Mouse (Mus musculus): ENCODE data around the gene Capn8. TPM values are rescaled to one million over a fixed set of nuclear protein-coding genes. Genes with fewer than 3 reads are reported as not detected.

The Capn8 gene
- polyA plus RNA-seq, 1 experiment from 2014 or later: 1.1 TPM

DNA sequence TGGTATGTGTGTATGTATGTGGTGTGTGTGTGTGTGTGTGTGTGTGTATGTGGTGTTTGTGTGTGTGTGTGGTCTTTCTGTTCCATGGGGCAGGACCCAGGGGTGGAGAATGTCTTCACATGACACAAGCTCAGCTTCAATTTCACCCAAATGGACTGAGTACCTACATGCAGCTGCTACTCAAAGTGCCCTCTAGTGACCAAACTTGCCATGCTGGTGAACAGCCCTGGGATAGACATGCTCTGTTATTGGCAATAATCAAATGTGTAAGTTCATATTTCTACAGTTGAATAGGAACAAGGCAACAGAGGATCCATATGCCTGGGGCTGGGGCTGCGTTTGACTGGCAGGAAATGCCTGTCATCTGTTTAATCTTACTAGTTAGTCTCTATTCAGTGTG, 50.7 kb downstream of the Capn8 start:
- Histone ChIP-seq H3K27me3 (ENCODE audit: control insufficient read depth, insufficient read depth, low read length) (no peaks in the 10 kb centered on the region), H3K27ac (ENCODE audit: low read length) (no peak overlapping the region), H3K9ac (replicated peaks; ENCODE audit: low read depth, low read length) (no peak overlapping the region), H3K4me2 (replicated peaks; ENCODE audit: low read depth, low read length) (no peak overlapping the region), H3K36me3 (ENCODE audit: control insufficient read depth, insufficient read depth, low read length) (no peaks in the 10 kb centered on the region), H3K4me1 (ENCODE audit: control insufficient read depth, insufficient read depth, low read length) (no peaks in the 10 kb centered on the region), H3K9me3 (ENCODE audit: control insufficient read depth, low read depth, low read length) (no peaks in the 10 kb centered on the region; the same call in 1 of the 2 replicates), H3K4me3 (ENCODE audit: low read depth, low read length) (no peak overlapping the region)
- no peak for ATAC-seq (ENCODE audit: insufficient number of reproducible peaks, insufficient read depth, low FRiP score, low read depth)
- WGBS: 68% methylated on average over 1 of the region's 1 CpGs

DNA sequence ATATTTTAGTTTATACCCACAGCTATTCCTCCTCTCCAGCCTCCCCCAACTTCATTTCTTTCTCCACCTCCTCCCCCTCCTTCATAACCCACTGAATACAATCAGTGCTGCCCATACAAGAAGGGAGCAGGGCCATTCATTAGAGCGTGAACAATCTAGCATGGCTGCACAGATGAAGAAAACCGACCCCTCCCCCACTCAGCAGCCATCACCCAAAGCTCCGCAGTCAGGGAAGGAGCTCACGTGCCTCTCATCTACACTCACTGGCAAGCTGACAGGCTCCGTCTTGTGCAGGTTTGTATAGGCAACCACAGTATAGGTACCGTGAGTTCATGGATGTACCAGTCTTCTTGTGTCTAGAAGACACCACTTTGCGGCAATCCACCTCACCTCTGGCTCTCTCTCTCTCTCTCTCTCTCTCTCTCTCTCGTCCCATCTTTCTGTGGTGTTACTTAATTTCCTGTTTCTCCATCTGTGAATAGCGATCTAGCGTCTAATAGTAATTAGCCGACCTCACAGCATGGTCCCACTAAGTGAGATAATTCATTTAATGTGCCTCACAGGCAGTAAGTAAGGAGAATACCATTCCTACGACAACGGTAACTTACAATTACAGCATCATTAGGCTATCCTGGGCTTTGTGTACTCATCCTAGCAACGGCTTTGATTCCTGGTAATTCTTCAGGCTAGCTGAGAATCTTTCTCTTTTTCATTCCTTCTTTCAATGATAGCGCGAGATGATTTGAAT, 53.6 kb downstream of the Capn8 start:
- no peak overlapping the region for H3K4me2 ChIP-seq (replicated peaks; ENCODE audit: low read depth, low read length)
- WGBS: 84% methylated on average over 16 of the region's 16 CpGs
- no peaks in the 10 kb centered on the region for H3K4me1 ChIP-seq (ENCODE audit: control insufficient read depth, insufficient read depth, low read length)
- no peak for ATAC-seq (ENCODE audit: insufficient number of reproducible peaks, insufficient read depth, low FRiP score, low read depth)
- H3K27me3 ChIP-seq (ENCODE audit: control insufficient read depth, insufficient read depth, low read length): no peaks in the 10 kb centered on the region
- H3K9me3 ChIP-seq (ENCODE audit: control insufficient read depth, low read depth, low read length): no peaks in the 10 kb centered on the region; the same call in 1 of the 2 replicates
- H3K36me3 ChIP-seq (ENCODE audit: control insufficient read depth, insufficient read depth, low read length): no peaks in the 10 kb centered on the region
- H3K9ac ChIP-seq (replicated peaks; ENCODE audit: low read depth, low read length): no peak overlapping the region
- no peak overlapping the region for H3K27ac ChIP-seq (ENCODE audit: low read length)
- H3K4me3 ChIP-seq (ENCODE audit: low read depth, low read length): no peak overlapping the region

DNA sequence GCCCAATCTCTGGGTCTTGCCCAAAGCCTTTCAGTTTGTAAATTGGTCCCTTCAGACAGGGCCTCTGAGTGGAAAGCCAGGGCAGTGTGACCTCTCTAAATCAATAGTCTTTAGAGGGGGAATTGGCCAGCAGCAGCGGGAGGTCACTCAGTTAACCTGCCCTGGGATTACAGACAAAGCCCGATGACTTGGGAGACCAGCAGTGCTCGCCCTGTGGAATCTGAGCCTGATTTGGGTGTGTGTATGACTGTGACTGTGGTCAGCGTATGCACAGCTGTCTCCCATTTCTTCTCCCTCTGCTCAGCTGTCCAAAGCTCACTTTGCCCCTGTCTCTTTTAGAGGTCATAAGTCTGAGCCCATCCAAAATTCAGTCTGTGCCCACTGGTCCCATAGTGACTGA, 55.7 kb downstream of the Capn8 start:
- ATAC-seq (ENCODE audit: insufficient number of reproducible peaks, insufficient read depth, low FRiP score, low read depth): no peak
- no peak overlapping the region for H3K4me3 ChIP-seq (ENCODE audit: low read depth, low read length)
- no peaks in the 10 kb centered on the region; the same call in 1 of the 2 replicates for H3K9me3 ChIP-seq (ENCODE audit: control insufficient read depth, low read depth, low read length)
- no peak overlapping the region for H3K4me2 ChIP-seq (replicated peaks; ENCODE audit: low read depth, low read length)
- no peaks in the 10 kb centered on the region for H3K36me3 ChIP-seq (ENCODE audit: control insufficient read depth, insufficient read depth, low read length)
- no peaks in the 10 kb centered on the region for H3K27me3 ChIP-seq (ENCODE audit: control insufficient read depth, insufficient read depth, low read length)
- no peaks in the 10 kb centered on the region for H3K4me1 ChIP-seq (ENCODE audit: control insufficient read depth, insufficient read depth, low read length)
- H3K27ac ChIP-seq (ENCODE audit: low read length): no peak overlapping the region
- WGBS: 43% methylated on average over 4 of the region's 4 CpGs
- H3K9ac ChIP-seq (replicated peaks; ENCODE audit: low read depth, low read length): no peak overlapping the region

DNA sequence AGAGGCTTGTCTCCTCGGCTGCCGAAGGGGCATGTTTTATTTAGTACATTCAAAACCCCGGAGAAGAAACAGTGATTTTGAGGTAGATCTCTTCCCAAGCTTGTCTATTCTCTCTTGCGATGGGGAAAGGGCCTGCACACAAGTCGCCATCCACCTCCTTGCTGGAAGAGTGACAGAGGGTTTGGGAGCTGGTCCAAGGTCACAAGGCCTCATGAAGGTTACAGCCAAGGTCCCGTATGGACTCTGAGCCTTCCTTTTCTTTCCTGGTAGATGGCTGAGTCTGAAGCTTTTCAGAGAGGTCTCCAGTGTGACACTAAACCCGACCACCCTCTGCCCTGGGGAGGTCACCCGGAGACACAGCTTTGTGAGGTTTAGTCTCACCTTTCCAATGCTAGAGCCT, 56.4 kb downstream of the Capn8 start:
- H3K27me3 ChIP-seq (ENCODE audit: control insufficient read depth, insufficient read depth, low read length): no peaks in the 10 kb centered on the region
- H3K27ac ChIP-seq (ENCODE audit: low read length): no peak overlapping the region
- H3K4me1 ChIP-seq (ENCODE audit: control insufficient read depth, insufficient read depth, low read length): no peaks in the 10 kb centered on the region
- no peaks in the 10 kb centered on the region; the same call in 1 of the 2 replicates for H3K9me3 ChIP-seq (ENCODE audit: control insufficient read depth, low read depth, low read length)
- H3K4me2 ChIP-seq (replicated peaks; ENCODE audit: low read depth, low read length): no peak overlapping the region
- no peak for ATAC-seq (ENCODE audit: insufficient number of reproducible peaks, insufficient read depth, low FRiP score, low read depth)
- H3K9ac ChIP-seq (replicated peaks; ENCODE audit: low read depth, low read length): no peak overlapping the region
- WGBS: 85% methylated on average over 8 of the region's 8 CpGs
- H3K4me3 ChIP-seq (ENCODE audit: low read depth, low read length): no peak overlapping the region
- no peaks in the 10 kb centered on the region for H3K36me3 ChIP-seq (ENCODE audit: control insufficient read depth, insufficient read depth, low read length)

DNA sequence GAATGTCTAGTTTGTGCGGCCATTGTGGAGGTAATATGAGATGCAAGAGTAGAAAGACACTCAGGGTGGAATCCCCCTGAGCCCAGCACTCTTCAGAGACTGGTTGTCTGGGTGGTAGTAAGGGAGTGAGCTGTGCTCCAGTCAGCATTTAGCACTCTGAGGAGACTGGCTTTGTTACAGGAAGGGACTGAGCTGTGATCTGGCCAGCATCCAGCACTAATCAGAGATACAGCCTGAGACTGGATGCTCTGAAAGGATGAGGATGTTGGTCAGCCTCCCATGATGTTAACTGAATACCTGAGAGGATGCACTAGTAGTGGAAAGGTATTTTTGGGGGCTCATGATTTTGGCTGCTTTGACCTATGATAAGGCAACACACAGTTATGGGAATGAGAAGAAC, 61.4 kb downstream of the Capn8 start:
- WGBS: 49% methylated on average over 1 of the region's 1 CpGs
- H3K4me3 ChIP-seq (ENCODE audit: low read depth, low read length): no peak overlapping the region
- ATAC-seq (ENCODE audit: insufficient number of reproducible peaks, insufficient read depth, low FRiP score, low read depth): no peak
- H3K9me3 ChIP-seq (ENCODE audit: control insufficient read depth, low read depth, low read length): no peaks in the 10 kb centered on the region
- no peak overlapping the region for H3K9ac ChIP-seq (replicated peaks; ENCODE audit: low read depth, low read length)
- no peak overlapping the region for H3K27ac ChIP-seq (ENCODE audit: low read length)
- H3K36me3 ChIP-seq (ENCODE audit: control insufficient read depth, insufficient read depth, low read length): no peaks in the 10 kb centered on the region
- no peaks in the 10 kb centered on the region for H3K27me3 ChIP-seq (ENCODE audit: control insufficient read depth, insufficient read depth, low read length)
- no peaks in the 10 kb centered on the region for H3K4me1 ChIP-seq (ENCODE audit: control insufficient read depth, insufficient read depth, low read length)
- no peak overlapping the region for H3K4me2 ChIP-seq (replicated peaks; ENCODE audit: low read depth, low read length)

DNA sequence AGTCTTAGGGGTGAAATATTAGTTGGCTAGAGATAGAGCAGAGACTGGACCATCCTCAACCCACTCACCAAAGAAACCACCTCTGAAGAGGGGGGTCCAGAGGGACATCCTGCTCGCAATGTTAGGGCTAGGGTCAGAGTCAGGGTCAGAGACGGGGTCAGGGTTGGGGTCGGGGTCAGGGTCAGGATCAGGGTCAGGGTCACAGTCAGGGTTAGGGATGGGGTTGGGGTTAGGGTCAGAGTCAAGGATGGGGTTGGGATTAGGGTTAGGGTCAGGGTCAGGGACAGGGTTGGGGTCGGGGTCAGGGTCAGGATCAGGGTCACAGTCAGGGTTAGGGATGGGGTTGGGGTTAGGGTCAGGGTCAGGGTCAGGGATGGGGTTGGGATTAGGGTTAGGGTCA, 64.4 kb downstream of the Capn8 start:
- H3K4me2 ChIP-seq (replicated peaks; ENCODE audit: low read depth, low read length): no peak overlapping the region
- H3K9ac ChIP-seq (replicated peaks; ENCODE audit: low read depth, low read length): no peak overlapping the region
- H3K36me3 ChIP-seq (ENCODE audit: control insufficient read depth, insufficient read depth, low read length): no peaks in the 10 kb centered on the region
- no peak overlapping the region for H3K27ac ChIP-seq (ENCODE audit: low read length)
- H3K4me3 ChIP-seq (ENCODE audit: low read depth, low read length): no peak overlapping the region
- H3K4me1 ChIP-seq (ENCODE audit: control insufficient read depth, insufficient read depth, low read length): no peaks in the 10 kb centered on the region
- 88% methylated on average over 4 of the region's 4 CpGs for WGBS
- no peaks in the 10 kb centered on the region for H3K27me3 ChIP-seq (ENCODE audit: control insufficient read depth, insufficient read depth, low read length)
- no peaks in the 10 kb centered on the region for H3K9me3 ChIP-seq (ENCODE audit: control insufficient read depth, low read depth, low read length)
- ATAC-seq (ENCODE audit: insufficient number of reproducible peaks, insufficient read depth, low FRiP score, low read depth): no peak

DNA sequence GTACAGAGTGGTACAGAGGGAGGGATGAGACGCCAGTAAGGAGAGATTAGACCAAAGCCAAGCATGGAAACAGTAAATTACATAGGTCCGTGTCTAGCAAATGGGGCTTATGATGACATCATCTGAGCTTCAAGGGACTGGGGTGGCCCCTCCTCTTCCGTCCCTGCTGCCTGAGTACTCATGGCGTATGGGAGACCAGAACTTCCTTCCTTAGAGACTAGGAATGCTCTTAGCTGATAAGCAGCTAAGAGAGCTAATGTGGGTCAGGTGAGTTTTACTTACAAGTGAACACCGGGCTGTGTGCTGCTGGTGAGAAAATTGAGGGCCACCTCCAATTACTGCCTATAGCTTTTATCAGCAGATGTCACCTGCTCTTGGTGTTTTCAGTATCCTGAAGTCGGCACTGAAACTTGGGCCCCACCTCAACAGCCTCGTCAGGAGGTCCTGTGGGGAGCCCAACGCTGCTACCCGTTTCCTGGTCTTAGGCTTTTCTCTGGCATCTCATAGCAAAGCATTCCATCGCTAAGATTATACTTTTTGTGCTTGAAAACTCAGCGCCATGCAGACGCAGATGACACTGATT, 69.0 kb downstream of the Capn8 start:
- ATAC-seq (ENCODE audit: insufficient number of reproducible peaks, insufficient read depth, low FRiP score, low read depth): peak; percentile 37; the same call in 1 of the 2 replicates
- no peak overlapping the region for H3K4me2 ChIP-seq (replicated peaks; ENCODE audit: low read depth, low read length)
- no peak overlapping the region for H3K4me3 ChIP-seq (ENCODE audit: low read depth, low read length)
- H3K27ac ChIP-seq (ENCODE audit: low read length): no peak overlapping the region
- H3K27me3 ChIP-seq (ENCODE audit: control insufficient read depth, insufficient read depth, low read length): no peaks in the 10 kb centered on the region
- no peaks in the 10 kb centered on the region for H3K9me3 ChIP-seq (ENCODE audit: control insufficient read depth, low read depth, low read length)
- no peaks in the 10 kb centered on the region for H3K36me3 ChIP-seq (ENCODE audit: control insufficient read depth, insufficient read depth, low read length)
- 73% methylated on average over 12 of the region's 12 CpGs for WGBS
- H3K9ac ChIP-seq (replicated peaks; ENCODE audit: low read depth, low read length): no peak overlapping the region
- no peaks in the 10 kb centered on the region for H3K4me1 ChIP-seq (ENCODE audit: control insufficient read depth, insufficient read depth, low read length)

DNA sequence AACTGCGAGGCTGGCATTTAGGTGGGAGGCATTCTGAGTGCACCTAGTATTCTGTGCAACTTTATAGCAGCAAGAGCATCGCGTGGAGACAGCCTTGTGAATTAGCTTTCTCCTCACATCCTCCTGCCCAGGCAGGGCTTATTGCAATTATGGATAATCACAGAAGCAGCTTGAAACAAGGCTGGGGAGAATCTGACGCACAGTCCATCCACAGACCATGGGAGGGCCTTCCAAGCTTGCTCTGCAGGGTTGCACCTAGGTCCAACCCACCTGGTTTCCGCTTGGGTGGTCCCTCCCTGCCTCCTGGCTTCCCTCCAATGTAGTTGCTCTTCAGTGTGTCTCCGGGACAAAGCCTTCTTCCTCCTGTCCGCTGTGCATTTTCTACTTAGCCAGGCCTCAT, 74.2 kb downstream of the Capn8 start:
- H3K36me3 ChIP-seq (ENCODE audit: control insufficient read depth, insufficient read depth, low read length): no peaks in the 10 kb centered on the region
- H3K9ac ChIP-seq (replicated peaks; ENCODE audit: low read depth, low read length): no peak overlapping the region
- H3K4me1 ChIP-seq (ENCODE audit: control insufficient read depth, insufficient read depth, low read length): peaks cover 5% of the 10 kb centered on the region; the same call in 1 of the 2 replicates
- no peak overlapping the region for H3K4me3 ChIP-seq (ENCODE audit: low read depth, low read length)
- no peak overlapping the region for H3K4me2 ChIP-seq (replicated peaks; ENCODE audit: low read depth, low read length)
- ATAC-seq (ENCODE audit: insufficient number of reproducible peaks, insufficient read depth, low FRiP score, low read depth): no peak
- H3K27ac ChIP-seq (ENCODE audit: low read length): no peak overlapping the region
- no peaks in the 10 kb centered on the region for H3K9me3 ChIP-seq (ENCODE audit: control insufficient read depth, low read depth, low read length)
- H3K27me3 ChIP-seq (ENCODE audit: control insufficient read depth, insufficient read depth, low read length): no peaks in the 10 kb centered on the region
- 54% methylated on average over 7 of the region's 7 CpGs for WGBS
